Mouse (Mus musculus): ENCODE measurements at regions not wholly inside any gene's neighbourhood (a gene's known extent, or its start where the extent isn't known, plus 50 kb on each side); places are given as distances from the start of the nearest gene placed in this dataset.

DNA sequence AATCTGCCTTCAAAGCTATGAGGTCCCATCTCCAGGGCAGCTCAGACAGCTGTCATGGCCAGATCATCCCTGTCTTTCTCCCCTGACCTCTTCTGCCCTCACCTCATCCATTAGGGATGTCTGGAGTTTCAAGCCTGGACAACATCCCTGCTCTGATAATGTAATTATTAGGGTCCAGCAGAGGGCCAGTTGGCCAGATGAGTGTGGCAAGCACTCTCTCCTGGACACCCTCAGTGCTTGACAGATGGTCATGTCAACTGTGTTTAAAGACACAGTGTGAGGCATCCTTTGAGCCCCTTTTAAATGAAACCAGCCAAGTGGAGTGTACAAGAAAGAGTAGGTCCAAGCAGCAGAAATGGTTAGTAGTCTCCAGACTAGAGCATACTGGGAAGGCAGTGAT, 95.9 kb upstream of the Ttc29 start:
- TF ChIP-seq GATA4 (IDR thresholded peaks at IDR 0.05; ENCODE audit: insufficient replicate concordance, low read length): no peak

- TF ChIP-seq GATA4 (IDR thresholded peaks at IDR 0.05; ENCODE audit: insufficient replicate concordance, low read length): no peak
Observed at GRCm38 (mm10) chr8:78118493-78118892, 94.6 kb upstream of the Ttc29 start.

GRCm38 (mm10) chr8:78119682-78120081, 93.4 kb upstream of the Ttc29 start:
- no peak for TF ChIP-seq GATA4 (IDR thresholded peaks at IDR 0.05; ENCODE audit: insufficient replicate concordance, low read length)

DNA sequence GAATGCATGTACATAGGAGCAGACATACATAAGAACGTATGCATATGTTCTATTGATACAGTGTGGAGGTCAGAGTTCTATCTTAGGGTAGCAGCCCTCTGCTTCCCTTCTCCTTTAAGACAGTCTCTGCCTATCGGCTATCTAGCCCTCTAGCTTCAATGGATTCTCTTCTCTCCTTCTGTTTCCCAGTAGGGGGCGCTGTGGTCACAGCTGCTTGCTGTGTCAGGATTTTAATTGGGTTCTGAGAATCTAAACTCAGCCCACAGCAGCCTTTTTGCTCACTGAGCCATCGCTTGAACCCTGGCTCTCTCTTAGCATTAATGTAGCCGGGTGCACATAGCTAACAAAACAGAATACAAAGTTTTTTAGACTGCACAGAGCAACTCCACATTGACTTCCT, 88.8 kb upstream of the Ttc29 start:
- no peak for TF ChIP-seq GATA4 (IDR thresholded peaks at IDR 0.05; ENCODE audit: insufficient replicate concordance, low read length)

GRCm38 (mm10) chr8:78127852-78128251, 85.2 kb upstream of the Ttc29 start:
- no peak for TF ChIP-seq GATA4 (IDR thresholded peaks at IDR 0.05; ENCODE audit: insufficient replicate concordance, low read length)

DNA sequence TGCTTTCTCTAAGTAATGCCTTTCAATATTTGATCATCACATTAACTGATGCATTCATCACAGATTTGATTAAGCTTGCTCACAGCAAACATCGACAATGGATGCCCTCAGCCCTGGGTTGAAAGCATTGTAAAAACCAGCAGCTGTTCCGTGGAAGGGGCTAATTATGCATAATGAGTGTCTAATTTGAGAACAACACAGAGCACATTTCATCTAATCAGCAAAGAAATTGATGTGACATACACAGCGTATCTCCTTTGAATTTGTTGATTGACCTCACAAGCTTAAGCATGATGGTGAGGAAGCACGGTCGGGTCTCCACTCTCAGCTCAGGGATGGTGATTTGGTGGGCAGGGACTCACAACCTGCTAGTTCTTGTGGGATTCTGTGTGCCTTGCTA, 84.0 kb upstream of the Ttc29 start:
- TF ChIP-seq GATA4 (IDR thresholded peaks at IDR 0.05; ENCODE audit: insufficient replicate concordance, low read length): no peak

DNA sequence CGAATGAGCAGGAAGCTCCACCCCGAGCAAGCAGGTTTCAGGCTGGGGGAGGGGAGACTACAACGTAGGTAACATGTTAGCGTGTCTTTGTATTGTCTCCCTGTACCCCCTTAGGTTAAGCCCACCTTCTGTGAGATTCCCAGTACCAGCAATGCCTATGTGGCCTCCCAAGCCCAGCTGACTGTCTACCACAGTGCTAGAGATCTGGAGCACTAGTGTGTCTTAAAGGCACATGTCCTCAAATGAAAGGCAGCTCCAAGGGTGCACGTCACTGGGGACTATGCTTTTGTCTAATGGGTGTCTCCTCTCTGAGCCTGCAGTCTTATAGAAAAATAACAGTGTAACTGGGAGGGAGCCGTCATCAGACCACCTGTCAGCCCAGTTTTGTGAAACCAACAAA, 65.9 kb upstream of the Ttc29 start:
- no peak for TF ChIP-seq GATA4 (IDR thresholded peaks at IDR 0.05; ENCODE audit: insufficient replicate concordance, low read length)

GRCm38 (mm10) chr8:78148006-78148405, 65.1 kb upstream of the Ttc29 start:
- no peak for TF ChIP-seq GATA4 (IDR thresholded peaks at IDR 0.05; ENCODE audit: insufficient replicate concordance, low read length)

- no peak for TF ChIP-seq GATA4 (IDR thresholded peaks at IDR 0.05; ENCODE audit: insufficient replicate concordance, low read length)
Observed at GRCm38 (mm10) chr8:78154873-78155272, 58.2 kb upstream of the Ttc29 start.

GRCm38 (mm10) chr8:78162046-78162445, 51.1 kb upstream of the Ttc29 start:
- TF ChIP-seq GATA4 (IDR thresholded peaks at IDR 0.05; ENCODE audit: insufficient replicate concordance, low read length): no peak

DNA sequence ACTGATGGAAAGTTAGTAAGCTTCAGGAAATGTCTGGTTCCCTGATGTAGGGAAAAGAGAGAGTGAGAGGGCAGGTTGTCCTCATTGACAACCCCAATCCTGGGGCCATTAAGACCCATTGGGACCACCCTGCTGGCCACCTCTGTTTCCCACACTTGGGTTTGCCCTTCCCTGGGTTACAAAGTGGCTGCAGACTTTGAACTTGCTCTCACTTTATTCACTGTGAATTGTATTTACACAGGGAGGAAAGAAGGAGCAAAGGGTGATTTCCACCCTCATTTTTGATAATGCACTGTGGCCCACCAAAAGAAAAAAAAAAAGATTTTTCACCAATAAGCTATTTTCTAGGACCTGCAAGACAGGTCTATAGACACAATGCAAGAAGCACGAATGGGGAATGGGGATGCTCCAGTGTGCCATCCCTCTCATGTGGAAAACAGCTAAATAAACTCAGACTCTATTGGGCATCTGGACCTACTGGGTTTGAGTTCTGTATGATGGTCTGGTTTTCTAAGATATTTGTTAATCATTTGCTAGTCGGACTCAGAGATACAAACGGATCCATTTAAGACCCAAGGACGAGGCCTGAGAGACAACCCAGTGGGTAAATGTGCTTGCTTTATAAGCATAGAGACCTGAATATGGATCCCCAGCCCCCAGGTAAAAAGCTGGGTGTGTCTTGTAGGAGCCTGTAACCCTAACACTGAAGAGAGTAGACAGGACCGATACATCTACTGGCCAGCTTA, 50.2 kb upstream of the Ttc29 start:
- no peak for TF ChIP-seq GATA4 (IDR thresholded peaks at IDR 0.05; ENCODE audit: insufficient replicate concordance, low read length)
